Mouse (Mus musculus): ENCODE results near the gene Stxbp4. TPM values are rescaled to one million over a fixed set of nuclear protein-coding genes. Genes with fewer than 3 reads are reported as not detected.

The Stxbp4 gene
- total RNA-seq, 4 experiments from 2014 or later = 9.5 to 13.4 (median 11.2) TPM

DNA sequence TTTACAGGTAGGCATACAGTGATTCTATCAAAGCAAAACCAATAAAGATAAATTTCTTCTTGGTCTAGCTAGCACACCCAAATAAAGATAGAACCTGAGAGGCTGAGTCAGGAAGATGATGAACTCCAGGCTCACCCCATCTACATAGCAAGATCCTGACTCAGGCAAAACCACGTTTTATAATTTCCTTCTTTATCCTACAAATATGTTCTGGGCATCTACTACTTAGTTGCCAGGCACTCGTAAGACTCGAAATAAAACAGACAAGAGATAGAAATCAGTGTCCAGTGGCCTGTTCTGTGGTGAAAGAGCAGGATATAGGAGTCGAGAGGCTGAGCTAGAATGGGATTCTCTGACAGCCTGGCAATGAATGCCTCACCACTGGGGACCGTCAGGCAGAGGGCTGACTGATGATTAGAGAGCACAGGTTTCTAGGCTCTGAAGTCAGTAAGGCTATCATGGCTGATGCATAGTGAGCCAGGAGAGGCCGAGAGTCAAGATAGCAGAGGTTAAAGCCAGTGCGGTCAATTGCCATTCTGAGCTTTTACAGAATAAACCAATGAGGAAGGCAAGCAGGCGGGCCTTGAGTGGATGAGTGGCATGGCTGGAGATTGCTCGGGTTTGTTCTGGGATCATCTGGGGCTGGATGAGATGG is 12.5 kb upstream of the Stxbp4 start:
- DNase-seq (ENCODE audit: low spot score in 2 of 2) = no peak

DNA sequence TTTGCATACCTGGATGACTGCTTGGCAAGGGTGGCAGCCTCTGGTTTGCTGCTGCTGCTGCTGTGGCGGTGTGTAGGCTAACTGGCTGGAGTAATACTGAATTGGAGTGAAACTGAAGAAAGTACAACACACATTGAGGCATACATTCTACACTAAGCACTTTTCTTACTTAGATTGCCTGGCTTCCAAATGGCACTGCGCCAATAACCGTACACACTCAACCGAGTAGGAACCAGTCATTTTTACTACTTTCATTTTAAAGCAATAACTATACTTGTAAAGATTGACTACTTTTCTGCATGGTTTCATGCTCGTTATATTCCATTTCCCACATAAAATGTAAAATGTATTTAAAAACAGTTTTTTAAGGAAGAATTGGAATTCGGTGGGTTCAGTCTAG is 11.9 kb upstream of the Stxbp4 start:
- DNase-seq (ENCODE audit: low spot score in 2 of 2) = no peak

DNA sequence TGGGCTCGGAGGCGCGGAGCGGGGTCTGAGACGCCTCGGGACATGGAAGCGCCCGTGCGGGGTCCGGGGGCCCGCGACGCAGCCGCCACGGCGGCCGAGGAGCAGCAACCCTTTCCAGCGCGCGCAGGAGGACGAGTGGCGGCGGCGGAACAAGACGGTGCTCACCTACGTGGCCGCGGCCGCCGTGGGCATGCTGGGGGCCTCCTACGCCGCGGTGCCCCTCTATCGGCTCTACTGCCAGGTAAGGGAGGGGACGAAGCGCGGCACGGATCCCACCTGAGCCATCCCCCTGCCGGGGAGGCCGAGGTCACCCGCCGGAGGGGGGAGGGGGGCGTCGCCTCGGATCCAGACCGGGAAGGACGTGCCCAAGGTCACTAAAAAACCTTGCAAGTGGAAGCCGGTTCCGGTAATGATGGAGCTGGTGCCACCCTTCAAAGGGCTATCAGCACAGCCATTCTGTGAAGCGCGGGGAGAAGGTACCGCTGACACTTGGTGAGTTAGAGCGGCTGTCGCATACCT is 487 bp upstream of the Stxbp4 start:
- no peak for DNase-seq (ENCODE audit: low spot score in 2 of 2)

DNA sequence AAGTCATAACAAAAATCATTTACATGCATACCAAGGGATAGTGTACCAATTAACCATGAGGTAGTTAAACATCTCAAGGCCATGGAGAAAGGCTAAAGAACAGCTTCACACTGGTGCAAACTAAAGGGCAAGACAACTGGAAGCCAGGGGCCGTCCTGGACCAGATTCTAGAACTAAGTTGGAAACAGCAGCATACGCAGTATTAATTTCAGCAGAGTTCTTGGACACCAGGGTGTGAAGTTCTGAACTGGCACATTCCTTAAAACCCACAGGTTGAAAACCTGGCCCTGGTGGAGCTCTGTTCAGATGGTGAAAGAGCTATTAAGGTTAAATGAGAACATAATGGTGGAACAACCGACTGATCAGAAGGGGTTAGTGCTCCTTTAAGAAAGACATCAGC is 3.2 kb downstream of the Stxbp4 start:
- DNase-seq (ENCODE audit: low spot score in 2 of 2) = no peak

DNA sequence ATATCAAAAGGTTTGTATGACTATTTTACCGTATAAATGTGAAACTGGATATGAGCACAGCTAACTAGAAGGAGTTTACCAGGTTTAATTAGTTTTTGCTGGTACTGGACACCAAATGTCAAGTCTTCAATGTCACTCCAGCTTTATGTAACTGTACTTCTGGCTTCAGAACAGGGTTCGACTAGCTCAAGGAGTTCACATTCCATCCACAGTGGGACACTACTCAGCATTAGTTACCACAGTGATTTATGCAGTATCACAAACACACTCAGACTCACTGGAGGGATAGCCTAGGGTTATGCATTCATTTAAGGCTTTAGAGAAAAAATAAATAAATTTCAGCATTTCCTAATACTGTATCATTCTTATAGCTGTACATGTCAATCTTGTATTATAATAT is 5.4 kb downstream of the Stxbp4 start:
- no peak for DNase-seq (ENCODE audit: low spot score in 2 of 2)

DNA sequence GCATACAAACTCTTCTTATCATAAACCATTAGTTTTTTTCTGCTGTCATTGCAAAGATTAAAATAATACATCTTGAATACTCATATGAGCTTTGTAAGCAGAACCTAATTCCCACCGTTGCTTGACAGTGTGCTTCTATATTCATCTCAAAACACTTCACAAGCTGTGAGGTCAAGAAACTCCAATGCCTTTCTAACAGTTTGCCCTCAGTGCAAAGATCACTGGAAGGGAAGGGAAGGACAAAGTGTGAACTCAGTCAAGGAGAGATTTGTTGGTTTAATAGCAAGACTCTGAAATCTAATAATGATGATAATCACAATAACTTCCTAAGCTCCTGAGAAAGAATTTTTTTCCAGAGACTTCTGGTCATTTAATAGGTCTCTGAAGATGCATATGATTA is 10.1 kb downstream of the Stxbp4 start:
- no peak for DNase-seq (ENCODE audit: low spot score in 2 of 2)

DNA sequence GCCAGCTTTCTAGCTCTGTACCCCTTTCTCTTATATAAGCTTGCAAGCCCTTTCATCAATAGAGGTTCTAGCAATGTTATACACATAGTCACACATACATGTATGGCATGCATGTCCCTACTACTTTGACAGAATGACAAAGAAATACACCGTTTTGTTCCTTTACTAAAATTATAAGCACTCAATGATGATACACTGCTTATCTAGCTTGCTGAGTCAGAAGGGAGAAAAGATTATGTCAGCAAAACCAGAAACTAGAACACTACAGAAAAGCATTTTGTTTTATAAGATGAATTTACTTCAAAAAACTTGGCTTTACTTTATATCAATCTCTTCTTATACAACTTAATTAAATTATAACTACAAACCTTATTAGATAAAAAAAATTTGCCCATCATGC is 12.7 kb downstream of the Stxbp4 start:
- no peak for DNase-seq (ENCODE audit: low spot score in 2 of 2)

DNA sequence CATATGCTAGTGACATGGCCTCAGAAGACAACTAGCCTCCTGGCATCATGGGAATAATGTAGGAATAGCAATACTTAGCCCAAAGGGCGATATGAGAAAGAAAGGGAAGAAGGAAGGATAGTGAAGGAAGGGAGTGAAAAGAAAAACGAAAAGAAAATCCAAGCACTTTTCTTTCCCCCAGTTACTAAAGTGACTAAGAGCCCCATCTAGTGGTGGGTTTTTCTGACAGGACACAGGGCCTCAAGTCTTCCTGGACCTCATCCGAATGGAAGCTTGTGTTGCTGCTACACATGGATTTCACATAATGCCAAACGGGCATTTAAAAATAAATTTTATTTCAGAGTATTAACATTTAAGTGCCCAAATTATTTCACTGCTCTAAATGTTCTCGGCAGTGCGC is 14.4 kb downstream of the Stxbp4 start:
- DNase-seq (ENCODE audit: low spot score in 2 of 2) = no peak

DNA sequence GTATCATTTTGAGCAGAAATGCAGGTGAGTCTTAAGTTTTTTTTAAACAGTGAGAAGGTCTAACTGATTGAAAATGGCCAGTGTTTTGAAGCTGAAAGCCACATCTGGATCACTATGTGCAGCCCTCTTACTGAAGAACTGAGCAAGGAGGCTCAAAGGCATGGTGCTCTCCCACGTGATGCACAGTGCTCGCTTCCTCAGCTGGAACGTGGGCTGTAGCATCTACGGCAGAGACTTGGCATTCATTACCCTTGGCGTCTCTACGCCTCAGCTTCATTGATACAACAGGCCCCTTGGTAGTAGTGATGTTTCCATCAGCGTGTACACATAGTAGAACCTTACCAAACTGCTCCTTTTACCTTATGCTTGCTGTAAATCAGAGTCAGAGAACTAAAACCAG is 15.4 kb downstream of the Stxbp4 start:
- no peak for DNase-seq (ENCODE audit: low spot score in 2 of 2)

DNA sequence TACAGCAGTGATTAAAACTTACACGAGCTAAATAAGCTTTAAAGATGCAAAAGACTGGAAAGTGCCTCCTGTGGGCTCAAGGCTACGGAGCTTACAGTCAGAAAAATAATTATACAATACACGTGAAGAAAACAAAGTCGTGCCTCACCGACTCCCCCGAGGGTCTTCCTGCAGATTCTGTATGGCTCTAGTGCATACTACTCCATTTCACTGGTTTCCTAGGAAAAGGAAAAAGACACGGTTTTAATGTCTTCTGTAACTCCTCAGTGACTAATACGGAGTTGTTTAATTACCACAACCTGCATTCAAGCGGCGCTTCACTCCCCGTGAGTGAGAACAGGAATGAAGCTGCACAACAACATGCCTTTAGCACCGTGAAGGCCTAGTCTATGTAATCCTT is 15.8 kb downstream of the Stxbp4 start:
- DNase-seq (ENCODE audit: low spot score in 2 of 2) = no peak

DNA sequence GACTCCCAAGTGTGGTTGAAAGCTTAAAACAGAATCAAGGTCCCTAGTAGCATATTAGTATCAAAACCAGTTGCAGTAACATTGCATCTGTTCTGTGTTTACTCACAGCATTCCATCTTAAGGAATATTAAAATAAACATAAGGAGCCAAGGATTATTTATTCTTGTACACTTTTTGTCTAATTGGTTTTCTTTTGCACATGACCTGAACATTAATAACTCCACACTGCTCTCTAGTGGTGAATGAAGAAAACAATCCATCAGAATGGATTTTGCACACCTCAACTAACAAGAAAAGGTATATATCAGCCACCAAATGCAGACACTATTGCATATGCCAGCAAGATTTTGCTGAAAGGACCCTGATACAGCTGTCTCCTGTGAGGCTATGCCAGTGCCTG is 21.5 kb downstream of the Stxbp4 start:
- DNase-seq (ENCODE audit: low spot score in 2 of 2) = no peak

DNA sequence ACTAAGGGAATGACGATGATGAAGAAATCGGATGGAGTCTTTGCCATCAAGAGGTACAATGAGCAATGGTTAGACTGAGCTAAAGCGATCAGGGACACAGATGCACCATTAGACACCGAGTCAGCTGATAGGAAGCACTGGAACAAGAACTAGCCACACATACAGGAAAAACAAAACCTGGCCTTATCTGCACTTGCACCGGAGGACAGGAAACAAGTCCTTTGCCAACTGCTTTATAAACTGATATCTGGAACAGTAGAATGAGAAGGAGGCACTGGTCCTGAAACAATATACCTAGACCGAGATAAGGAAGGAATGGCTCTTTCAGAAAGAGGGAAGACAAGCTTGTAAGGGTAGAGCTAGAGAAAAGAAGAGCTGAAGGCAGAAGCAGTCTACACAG is 23.1 kb downstream of the Stxbp4 start:
- DNase-seq (ENCODE audit: low spot score in 2 of 2) = no peak

DNA sequence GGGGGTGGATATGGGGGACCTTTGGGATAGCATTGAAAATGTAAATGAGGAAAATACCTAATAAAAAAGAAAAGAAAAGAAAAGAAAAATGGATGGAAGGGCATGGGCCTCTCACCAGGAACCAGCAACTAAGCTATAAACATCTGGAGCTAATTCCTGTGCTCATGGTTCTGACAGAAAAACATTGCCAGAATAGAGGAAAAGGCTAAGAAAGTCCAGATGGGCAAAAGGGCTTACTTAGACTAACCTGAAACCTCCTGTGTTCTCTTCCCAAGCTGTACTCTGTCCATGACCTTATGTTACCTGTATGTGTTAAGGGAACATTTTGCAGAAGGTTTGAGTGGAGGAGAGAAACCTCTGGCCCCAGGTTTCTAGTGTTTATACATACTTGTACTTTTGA is 25.8 kb downstream of the Stxbp4 start:
- no peak for DNase-seq (ENCODE audit: low spot score in 2 of 2)

DNA sequence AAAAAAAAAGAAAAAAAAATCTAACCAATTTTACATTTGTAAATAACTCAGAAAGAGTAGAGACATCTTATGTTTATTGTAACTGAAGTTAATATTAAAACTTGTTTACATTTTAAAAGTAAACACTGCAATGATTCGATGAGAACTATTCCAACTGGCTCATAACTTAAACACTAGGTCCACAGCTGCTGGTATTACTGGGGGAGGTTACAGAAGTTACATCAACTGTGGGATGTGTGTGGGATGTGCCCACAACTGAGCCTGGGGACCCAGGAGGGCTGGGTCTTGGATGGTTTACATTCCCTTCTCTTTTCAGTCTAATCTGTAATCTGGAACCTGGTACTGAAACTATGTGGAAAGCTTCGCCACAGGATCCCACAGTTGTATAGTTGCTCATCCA is 34.8 kb downstream of the Stxbp4 start:
- no peak for DNase-seq (ENCODE audit: low spot score in 2 of 2)

DNA sequence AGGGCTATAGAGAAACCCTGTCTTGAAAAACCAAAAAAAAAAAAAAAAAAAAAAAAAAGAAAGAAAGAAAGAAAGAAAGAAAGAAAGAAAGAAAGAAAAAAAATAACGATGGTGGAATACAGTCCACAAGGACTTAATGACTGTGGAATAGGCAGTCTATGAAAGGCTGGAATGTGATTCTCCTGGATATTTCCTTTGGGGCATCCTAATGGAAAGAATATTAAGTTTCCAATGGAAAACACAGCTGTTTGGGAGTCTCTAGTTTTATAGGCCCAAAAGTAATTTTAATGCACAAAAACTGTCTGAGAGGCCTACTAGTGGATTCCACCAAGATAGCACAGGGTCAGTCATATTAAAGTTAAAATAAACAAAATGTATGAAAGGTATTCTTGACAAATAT is 42.1 kb downstream of the Stxbp4 start:
- DNase-seq (ENCODE audit: low spot score in 2 of 2) = no peak

DNA sequence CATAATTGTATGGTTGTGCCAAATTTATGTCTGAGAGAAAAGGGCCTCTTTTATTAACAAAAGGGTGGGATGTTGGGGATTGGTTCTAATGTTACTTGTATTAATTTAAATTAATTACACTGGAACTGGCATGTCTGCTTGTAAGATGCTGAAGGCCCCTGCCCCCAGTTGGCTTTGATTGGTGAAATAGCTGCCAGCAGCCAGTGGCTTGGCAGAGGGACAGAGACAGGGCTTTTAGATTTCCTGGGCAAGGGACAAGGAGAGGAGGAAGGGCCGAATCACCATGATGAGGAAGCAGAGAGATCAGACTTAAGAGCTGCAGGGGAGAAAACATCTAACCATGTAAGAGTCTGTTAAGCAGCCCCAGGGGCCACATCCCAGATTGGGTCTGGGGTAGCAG is 46.9 kb downstream of the Stxbp4 start:
- DNase-seq (ENCODE audit: low spot score in 2 of 2) = no peak

DNA sequence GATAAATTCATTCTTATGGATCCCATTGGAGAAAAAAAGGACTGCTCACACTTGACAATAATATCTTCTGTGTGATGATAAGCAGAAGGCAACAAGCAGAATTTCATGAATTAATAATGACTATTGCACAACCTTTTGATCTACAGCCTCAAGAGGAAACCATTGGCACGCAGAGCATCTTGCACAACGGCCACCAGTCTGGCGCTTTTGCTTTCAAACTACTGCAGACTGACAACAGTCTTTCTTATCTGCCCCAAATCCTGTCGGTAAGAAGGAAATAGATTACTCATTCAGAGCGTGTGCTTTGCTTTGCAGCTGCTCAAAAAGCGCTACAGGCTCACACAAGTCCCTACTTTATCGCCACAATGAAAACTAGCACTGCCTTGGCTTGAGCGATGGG is 51.7 kb downstream of the Stxbp4 start:
- no peak for DNase-seq (ENCODE audit: low spot score in 2 of 2)

DNA sequence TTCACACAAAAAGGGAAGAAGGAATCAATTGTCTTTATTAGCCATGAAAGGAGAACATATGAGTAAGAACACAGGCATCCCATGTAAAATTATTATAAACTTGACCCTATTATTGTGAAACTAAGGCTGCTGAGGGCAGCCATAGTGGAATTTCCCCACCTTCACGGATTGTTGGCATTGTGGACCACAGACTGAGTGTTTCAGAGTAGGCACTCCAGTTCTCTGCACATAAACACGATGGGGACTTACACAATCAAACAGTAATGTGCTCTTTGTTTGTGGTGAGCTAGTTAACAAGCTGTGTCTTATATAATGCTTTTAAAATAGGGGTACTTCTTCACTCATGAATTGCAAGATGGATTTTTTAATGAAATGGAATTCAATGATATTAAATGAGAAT is 52.1 kb downstream of the Stxbp4 start:
- no peak for DNase-seq (ENCODE audit: low spot score in 2 of 2)

DNA sequence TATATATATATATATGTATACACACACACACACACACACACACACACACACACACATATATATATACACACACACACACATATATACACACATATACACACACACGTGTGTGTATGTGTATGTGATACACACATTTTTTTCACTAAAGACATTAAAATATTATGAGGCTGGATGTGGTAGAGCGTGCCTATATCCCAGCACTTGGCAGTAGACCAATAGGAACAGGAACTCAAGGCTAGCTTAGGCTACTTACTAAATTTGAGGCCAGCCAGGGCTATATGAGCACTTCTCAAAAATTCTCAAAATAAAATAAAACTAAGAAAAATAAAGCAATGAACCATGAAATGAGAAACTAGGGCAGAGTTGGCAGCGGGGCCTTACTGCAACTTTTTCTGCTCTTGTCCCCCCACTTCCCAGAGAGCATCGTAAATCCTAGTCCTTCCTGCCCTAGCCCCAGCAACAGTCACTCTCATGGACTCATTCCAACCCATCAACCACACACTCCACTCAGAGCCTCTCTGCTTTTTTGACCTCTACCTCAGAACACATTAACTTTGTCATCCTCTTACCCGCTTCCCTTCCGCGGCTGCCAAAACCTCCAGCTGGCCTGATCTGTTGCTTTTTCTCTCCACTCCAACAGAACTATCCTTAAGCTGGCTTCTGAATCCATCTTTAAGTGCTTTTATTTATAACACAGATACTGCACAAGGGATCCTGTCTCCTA is 60.7 kb downstream of the Stxbp4 start:
- DNase-seq (ENCODE audit: low spot score in 2 of 2) = no peak

DNA sequence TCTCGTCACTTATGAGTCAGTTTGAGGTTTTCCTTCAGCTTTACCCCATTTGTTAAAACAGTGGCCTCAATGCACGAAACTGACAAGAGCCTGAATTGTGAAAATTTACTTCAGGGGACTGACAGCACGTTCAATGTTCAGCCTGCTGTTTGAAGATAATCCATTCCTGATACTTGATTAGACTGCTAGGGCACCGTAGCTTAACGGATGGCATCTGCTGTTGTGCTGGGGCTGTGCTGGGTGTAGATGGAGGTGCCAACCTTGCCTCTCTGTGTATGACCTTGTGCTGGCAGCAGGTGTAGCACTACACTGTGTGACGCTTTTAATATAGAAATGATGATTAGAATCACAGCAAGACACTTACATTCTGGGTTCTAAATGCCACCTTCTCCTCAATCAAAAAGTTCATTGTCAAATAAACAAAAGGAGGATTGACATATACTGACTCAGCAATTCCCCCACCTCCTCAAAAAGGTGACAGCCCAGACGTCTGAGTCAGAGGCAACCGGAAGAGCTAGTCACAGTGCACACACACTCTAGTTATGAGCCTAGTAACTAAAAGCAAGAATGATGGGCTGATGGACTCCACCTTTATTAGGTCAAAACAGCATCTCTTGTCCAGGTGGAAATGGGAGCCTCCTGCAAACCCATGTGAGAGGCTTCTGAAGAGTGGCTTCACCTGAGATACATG is 61.5 kb downstream of the Stxbp4 start:
- no peak for DNase-seq (ENCODE audit: low spot score in 2 of 2)

DNA sequence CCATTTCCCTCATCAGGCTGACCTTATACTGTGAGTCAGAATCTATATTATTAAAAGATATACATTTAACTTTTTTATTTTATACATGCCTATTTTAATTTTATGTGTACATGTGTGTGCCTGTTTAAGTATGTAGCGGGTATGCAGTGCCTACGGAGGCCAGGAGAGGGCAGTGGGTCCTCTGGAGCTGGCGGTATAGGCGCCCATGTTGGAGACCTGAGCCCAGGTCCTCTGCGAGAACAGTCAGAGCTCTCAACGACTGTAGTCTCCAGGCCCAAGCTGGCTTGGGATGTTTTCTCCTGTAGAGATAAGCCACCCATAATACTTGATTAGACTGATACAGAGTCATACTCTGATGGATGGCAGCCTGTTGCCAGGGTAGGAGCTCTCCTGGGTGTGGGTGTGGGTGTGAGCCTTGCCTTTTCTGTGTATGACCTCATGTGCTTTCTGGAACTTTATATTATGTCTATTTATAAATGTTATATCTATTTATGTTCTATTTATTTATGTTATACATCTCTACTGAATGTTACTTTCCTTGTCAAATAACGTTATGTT is 62.3 kb downstream of the Stxbp4 start:
- no peak for DNase-seq (ENCODE audit: low spot score in 2 of 2)

DNA sequence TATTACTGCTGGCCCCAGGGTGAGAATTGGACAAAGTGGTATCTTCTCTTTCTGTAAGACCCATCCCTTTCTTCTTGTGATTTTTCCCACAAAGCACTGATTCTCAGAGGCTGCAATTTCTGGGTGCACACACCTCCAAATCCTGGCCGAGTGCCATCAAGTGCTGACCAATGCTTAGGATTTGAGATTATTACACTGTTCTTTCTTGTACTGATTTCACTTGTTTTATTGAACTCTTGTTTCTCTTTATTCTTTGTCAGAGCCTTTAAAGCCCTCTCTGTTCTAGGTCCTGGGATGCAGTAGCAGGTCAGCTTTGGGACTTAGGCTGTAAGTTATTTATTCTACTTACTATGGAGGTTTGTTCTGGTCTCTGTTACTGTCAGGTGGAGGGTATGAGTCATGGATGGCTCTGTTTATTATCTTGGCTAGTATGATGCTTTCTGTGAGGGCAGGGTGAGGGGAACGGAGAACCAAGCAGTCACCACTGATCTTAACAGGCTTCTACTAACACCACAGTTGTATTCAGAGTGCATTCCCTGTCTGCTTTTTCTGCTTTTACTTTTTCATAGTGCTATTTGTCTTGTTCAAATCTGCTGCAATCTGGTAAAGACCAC is 67.1 kb downstream of the Stxbp4 start:
- DNase-seq (ENCODE audit: low spot score in 2 of 2) = no peak
